Mouse (Mus musculus) lung, embryonic 14.5 days (tissue): ENCODE results near the gene Ngp. TPM values are rescaled to one million over a fixed set of nuclear protein-coding genes. Genes with fewer than 3 reads are reported as not detected.
"Not testable (repeated sequence)": the region's sequence is repeated elsewhere in the genome, so short reads cannot be mapped to it uniquely, and the experiment has no call there.

Source experiments
- ATAC-seq: fragments of 200-750 bp; cut with Nextera tagmentation; 2 replicates; pipeline ENCODE4 v1.8.0; 2017; ENCODE audit warnings: mild to moderate bottlenecking, moderate TSS enrichment, moderate library complexity; ENCODE audit not compliant: insufficient read depth
- DNase-seq: peaks from one replicate; pipeline ENCODE4 v3.0.0-alpha.2; 2015
- H3K27ac ChIP-seq: fragments of 300-500 bp; sonication (generic); 2 replicates; pipeline ENCODE4 v1.5.1; 2014; ENCODE audit warnings: low read depth, mild to moderate bottlenecking, moderate library complexity
- H3K27me3 ChIP-seq: fragments of 300-500 bp; sonication (generic); 2 replicates; pipeline ENCODE4 v1.6.1; 2014; ENCODE audit warnings: low read length, control low read depth; ENCODE audit not compliant: insufficient read depth
- H3K36me3 ChIP-seq: fragments of 300-500 bp; sonication (generic); 2 replicates; pipeline ENCODE4 v1.6.1; 2014; ENCODE audit warnings: control low read depth; ENCODE audit not compliant: insufficient read depth
- H3K4me1 ChIP-seq: fragments of 300-500 bp; sonication (generic); 2 replicates; pipeline ENCODE4 v1.6.1; 2014; ENCODE audit warnings: antibody characterized with exemption, control low read depth; ENCODE audit not compliant: insufficient read depth
- H3K4me2 ChIP-seq: fragments of 300-500 bp; sonication (generic); 2 replicates; pipeline ENCODE4 v1.6.1; 2014; ENCODE audit warnings: mild to moderate bottlenecking
- H3K4me3 ChIP-seq: fragments of 300-500 bp; sonication (generic); 2 replicates; pipeline ENCODE4 v1.5.1; 2014; ENCODE audit warnings: low read depth, low read length
- H3K9ac ChIP-seq: fragments of 300-500 bp; sonication (generic); 2 replicates; pipeline ENCODE4 v1.6.1; 2014
- H3K9me3 ChIP-seq: fragments of 300-500 bp; sonication (generic); 2 replicates; pipeline ENCODE4 v1.6.1; 2016; ENCODE audit warnings: low read depth, low read length, control low read depth
- CTCF ChIP-seq: IDR thresholded peaks from 2 replicates; pipeline ENCODE4 v1.5.1; 2016; ENCODE audit warnings: antibody characterized with exemption, low read depth
- WGBS: fragments of 180-500 bp; shearing (Covaris S2); extraction: QIAGEN DNeasy Blood & Tissue Kit; methylation state at CpG from one replicate; pipeline ENCODE4 v1.1.7; 2014; 5-methylcytosine and 5-hydroxymethylcytosine counted together
- polyA plus RNA-seq: library from polyadenylated mRNA; unstranded; fragments of >200 nt; fragmentation: Nextera tagmentation; extraction: Ambion mirVana; gene quantifications from 2 replicates; pipeline ENCODE4 v1.2.1, GENCODE M21; 2014

Gene Ngp
- 0.34 and 3.4 TPM in 2 replicates for polyA plus RNA-seq

DNA sequence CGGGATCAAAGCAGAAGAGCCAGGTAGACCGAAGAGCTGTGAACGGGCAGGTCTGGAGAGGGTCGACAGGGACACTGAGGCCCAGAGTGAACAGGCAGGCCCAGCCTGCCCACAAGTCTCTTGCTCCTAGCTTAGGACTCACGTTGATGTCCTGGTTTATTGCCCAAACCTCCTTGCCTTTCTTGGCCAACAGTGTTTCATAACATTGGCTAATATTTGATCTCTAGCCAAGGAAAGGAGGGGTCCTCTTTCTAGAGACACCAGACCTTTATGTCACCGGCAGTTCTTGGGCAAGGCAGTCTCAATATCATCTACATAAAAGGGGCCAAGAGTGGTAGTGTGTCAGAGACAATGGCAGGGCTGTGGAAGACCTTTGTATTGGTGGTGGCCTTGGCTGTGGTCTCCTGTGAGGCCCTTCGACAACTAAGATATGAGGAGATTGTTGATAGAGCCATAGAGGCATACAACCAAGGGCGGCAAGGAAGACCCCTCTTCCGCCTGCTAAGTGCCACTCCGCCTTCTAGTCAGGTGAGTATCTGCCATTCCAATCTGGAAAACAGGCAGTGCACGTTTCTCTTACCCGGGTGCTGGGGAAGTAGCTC is at the start of gene Ngp:
Gene Ngp (plus strand): TSS at position 237 of the 602 bp plus-strand sequence.
- no peak within 1 kb of the TSS for H3K4me2 ChIP-seq
- no peak within 1 kb of the TSS for H3K27ac ChIP-seq
- no peaks in the 10 kb centered on the region for H3K27me3 ChIP-seq
- no peak within 1 kb of the TSS for H3K4me3 ChIP-seq
- ATAC-seq (no peak), DNase-seq (no peak)
- 86% methylated on average over 12 of the region's 12 CpGs for WGBS
- no peaks in the 10 kb centered on the region for H3K4me1 ChIP-seq
- H3K36me3 ChIP-seq, result no peaks in the 10 kb centered on the region
- no peak within 1 kb of the TSS for H3K9ac ChIP-seq
- H3K9me3 ChIP-seq, result no peaks in the 10 kb centered on the region
- TF ChIP-seq CTCF, result no peak

DNA sequence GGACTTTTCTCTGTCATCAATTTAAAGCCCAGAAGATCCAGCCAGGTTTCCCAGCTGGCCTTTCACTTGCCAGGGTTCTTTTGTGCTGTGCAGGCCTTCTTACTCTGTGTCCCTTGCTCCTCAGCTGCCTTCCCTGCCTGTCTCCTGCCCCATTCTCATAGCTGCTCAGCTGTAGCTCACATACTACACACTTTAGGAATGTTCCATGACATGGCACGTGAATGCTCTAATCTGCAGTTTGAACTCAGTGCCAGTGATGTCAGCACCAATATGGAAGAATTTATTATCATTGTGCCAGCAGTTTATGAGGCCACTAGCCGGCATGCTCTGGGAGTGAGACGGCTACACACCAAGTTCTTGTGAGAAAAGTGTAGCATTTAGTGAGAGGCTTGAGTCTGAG is 49.7 kb upstream of the Ngp start:
- ATAC-seq (no peak), DNase-seq (no peak)
- no peak for TF ChIP-seq CTCF
- Histone ChIP-seq H3K9ac (no peak overlapping the region), H3K27ac (0 out of 2 replicates have a peak overlapping the region, but pooled peaks have one; percentile 18), H3K36me3 (peaks cover 22% of the 10 kb centered on the region), H3K9me3 (no peaks in the 10 kb centered on the region), H3K4me1 (no peaks in the 10 kb centered on the region), H3K4me3 (no peak overlapping the region), H3K27me3 (no peaks in the 10 kb centered on the region), H3K4me2 (no peak overlapping the region)
- WGBS, result 82% methylated on average over 3 of the region's 3 CpGs

DNA sequence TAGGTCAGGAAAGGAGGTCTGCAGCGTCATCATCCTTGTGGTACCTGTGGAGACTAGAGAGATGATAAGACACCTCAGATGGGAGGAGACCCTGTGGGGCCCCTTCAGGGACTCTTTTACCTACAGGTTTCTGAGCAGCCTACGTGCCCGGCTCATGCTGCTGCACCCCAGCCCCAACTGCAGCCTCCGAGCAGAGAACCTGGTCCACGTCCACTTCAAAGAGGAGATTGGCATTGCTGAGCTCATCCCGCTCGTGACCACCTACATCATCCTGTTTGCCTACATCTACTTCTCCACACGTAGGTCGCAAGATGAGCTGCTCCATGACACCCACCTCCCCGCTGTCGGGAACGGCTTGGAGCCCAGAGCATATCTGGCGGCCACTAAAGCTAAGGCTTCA is 45.7 kb upstream of the Ngp start:
- ATAC-seq, result no peak
- no peak overlapping the region for H3K9ac ChIP-seq
- WGBS, result 91% methylated on average over 13 of the region's 13 CpGs
- H3K4me3 ChIP-seq, result no peak overlapping the region
- no peaks in the 10 kb centered on the region for H3K9me3 ChIP-seq
- no peaks in the 10 kb centered on the region for H3K27me3 ChIP-seq
- H3K4me2 ChIP-seq, result no peak overlapping the region
- H3K4me1 ChIP-seq, result no peaks in the 10 kb centered on the region
- H3K27ac ChIP-seq, result no peak overlapping the region
- H3K36me3 ChIP-seq, result peaks cover 36% of the 10 kb centered on the region
- no peak for TF ChIP-seq CTCF
- DNase-seq, result no peak

DNA sequence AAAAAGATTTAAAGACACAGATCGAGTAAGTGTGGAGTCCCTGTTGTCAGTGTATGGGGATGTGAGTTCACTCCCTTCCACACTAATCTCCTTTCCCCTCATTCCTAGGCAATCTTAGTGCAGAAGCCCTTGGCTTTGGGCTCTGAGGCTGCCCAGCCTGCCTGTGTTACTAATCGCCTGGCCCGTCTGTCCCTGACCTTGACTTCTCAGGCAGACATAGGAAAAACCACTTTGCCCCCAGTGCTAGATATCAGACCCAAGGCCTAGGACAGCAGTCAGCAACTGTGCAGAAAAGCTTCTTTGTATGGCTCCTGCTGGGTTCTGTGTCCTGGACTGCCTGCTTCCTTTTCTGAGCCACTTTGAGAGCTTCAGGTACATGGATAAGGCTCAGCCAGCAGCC is 43.9 kb upstream of the Ngp start:
- WGBS, result 86% methylated on average over 3 of the region's 3 CpGs
- no peak overlapping the region for H3K4me3 ChIP-seq
- no peak for ATAC-seq
- no peak for DNase-seq
- H3K27ac ChIP-seq, result no peak overlapping the region
- H3K4me1 ChIP-seq, result no peaks in the 10 kb centered on the region
- no peaks in the 10 kb centered on the region for H3K27me3 ChIP-seq
- TF ChIP-seq CTCF, result no peak
- H3K9ac ChIP-seq, result no peak overlapping the region
- H3K4me2 ChIP-seq, result no peak overlapping the region
- no peaks in the 10 kb centered on the region for H3K9me3 ChIP-seq
- peaks cover 45% of the 10 kb centered on the region for H3K36me3 ChIP-seq

DNA sequence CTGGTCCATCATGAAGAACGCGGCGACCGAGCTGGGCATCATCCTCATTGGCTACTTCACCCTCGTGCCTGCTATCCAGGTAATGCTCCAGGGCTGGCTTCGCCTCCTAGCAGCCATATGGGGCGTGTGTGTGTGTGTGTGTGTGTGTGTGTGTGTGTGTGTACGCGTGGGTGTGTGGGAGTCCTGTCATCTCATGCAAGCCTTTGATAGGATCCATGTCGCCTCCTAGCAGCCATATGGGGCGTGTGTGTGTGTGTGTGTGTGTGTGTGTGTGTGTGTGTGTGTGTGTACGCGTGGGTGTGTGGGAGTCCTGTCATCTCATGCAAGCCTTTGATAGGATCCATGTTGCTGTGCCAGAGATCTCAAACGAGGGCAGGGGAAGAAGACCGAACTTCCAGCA is 41.9 kb upstream of the Ngp start:
- not testable (repeated sequence) for DNase-seq, H3K4me3 ChIP-seq, H3K9ac ChIP-seq, H3K4me1 ChIP-seq, H3K27me3 ChIP-seq, ATAC-seq, H3K27ac ChIP-seq, H3K4me2 ChIP-seq, H3K9me3 ChIP-seq
- H3K36me3 ChIP-seq, result peaks cover 57% of the 10 kb centered on the region
- 75% methylated on average over 15 of the region's 15 CpGs for WGBS

DNA sequence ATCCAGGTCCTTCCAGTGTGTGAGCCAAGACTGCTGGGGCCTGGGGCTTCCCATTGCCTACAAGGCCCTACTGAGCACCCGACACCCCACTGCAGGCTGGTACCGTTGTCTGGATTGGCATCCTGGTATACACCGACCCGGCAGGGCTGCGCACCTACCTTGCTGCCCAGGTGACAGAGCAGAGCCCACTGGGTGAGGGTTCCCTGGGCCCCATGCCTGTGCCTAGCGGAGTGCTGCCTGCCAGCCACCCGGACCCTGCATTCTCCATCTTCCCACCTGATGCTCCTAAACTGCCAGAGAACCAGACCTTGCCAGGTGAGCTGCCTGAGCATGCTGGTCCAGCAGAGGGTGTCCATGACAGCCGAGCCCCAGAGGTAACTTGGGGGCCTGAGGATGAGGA is 40.2 kb upstream of the Ngp start:
- H3K36me3 ChIP-seq, result peaks cover 59% of the 10 kb centered on the region

DNA sequence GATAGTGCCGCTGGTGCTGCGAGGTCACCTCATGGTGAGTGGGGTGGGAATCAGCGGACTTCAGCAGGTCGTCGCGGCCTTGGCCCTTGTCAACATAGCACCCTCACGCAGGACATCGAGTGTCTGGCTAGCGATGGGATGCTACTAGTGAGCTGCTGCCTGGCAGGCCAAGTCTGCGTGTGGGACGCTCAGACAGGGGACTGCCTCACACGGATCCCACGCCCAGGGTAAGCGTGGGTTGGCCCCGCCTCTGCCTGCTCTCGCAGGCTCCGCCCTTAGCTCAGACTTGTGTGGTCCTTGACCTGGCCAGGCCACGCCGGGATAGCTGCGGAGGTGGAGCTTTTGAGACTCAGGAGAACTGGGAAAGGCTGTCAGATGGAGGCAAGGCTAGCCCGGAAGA is 38.9 kb upstream of the Ngp start:
- Histone ChIP-seq H3K9ac (no peak overlapping the region; the same call in 1 of the 2 replicates), H3K36me3 (peaks cover 71% of the 10 kb centered on the region), H3K4me3 (no peak overlapping the region), H3K4me2 (peak overlapping the region; percentile 33), H3K27me3 (no peaks in the 10 kb centered on the region), H3K27ac (no peak overlapping the region), H3K4me1 (no peaks in the 10 kb centered on the region), H3K9me3 (no peaks in the 10 kb centered on the region)
- ATAC-seq (peak; percentile 55), DNase-seq (peak; percentile 21)
- WGBS, result 25% methylated on average over 21 of the region's 21 CpGs
- no peak for TF ChIP-seq CTCF

More for the DNA sequence above, 40.2 kb upstream of the Ngp start:
- no peak for TF ChIP-seq CTCF
- no peak for ATAC-seq
- H3K4me1 ChIP-seq, result no peaks in the 10 kb centered on the region
- WGBS, result 96% methylated on average over 8 of the region's 8 CpGs
- H3K4me2 ChIP-seq, result no peak overlapping the region
- no peak for DNase-seq
- no peak overlapping the region for H3K9ac ChIP-seq
- H3K9me3 ChIP-seq, result no peaks in the 10 kb centered on the region
- H3K27ac ChIP-seq, result no peak overlapping the region
- no peak overlapping the region for H3K4me3 ChIP-seq
- H3K27me3 ChIP-seq, result no peaks in the 10 kb centered on the region

DNA sequence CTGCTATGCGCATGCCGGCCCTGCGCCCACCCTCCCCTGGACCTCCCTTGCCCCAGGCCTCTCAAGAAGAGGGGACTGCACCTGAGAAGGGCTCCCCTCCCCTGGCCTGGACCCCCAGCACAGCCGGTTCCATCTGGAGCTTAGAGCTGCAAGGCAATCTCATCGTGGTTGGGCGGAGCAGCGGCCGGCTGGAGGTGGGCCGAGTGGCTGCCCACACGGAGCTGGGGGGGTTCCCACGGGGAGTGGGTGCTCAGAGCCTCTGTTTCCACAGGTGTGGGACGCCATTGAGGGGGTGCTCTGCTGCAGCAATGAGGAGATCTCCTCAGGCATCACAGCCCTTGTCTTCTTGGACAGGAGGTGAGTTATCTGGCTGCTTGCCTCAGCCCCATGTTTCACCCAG is 38.3 kb upstream of the Ngp start:
- WGBS, result 79% methylated on average over 12 of the region's 12 CpGs
- H3K4me3 ChIP-seq, result no peak overlapping the region
- H3K9ac ChIP-seq, result no peak overlapping the region; the same call in 1 of the 2 replicates
- DNase-seq (no peak), ATAC-seq (no peak)
- TF ChIP-seq CTCF, result no peak
- no peaks in the 10 kb centered on the region for H3K9me3 ChIP-seq
- no peaks in the 10 kb centered on the region for H3K4me1 ChIP-seq
- H3K36me3 ChIP-seq, result peaks cover 76% of the 10 kb centered on the region
- no peak overlapping the region for H3K27ac ChIP-seq
- H3K4me2 ChIP-seq, result no peak overlapping the region
- H3K27me3 ChIP-seq, result no peaks in the 10 kb centered on the region
